Mouse (Mus musculus) heart, embryonic 12.5 days (tissue): Measurements from ENCODE around the gene Tubgcp2. TPM values are rescaled to one million over a fixed set of nuclear protein-coding genes. Genes with fewer than 3 reads are reported as not detected.

Experiments
- ATAC-seq: fragments of 200-750 bp; cut with Nextera tagmentation; 2 replicates; pipeline ENCODE4 v1.8.0; 2017; ENCODE audit warnings: moderate TSS enrichment, moderate library complexity; ENCODE audit not compliant: insufficient number of reproducible peaks, low FRiP score
- H3K27ac ChIP-seq: fragments of 300-500 bp; sonication (generic); 2 replicates; pipeline ENCODE4 v1.5.1; 2016; ENCODE audit warnings: mild to moderate bottlenecking, moderate library complexity; ENCODE audit not compliant: poor library complexity, severe bottlenecking
- H3K27me3 ChIP-seq: fragments of 300-500 bp; sonication (generic); replicated peaks from 2 replicates; pipeline ENCODE4 v1.6.1; 2016; ENCODE audit warnings: mild to moderate bottlenecking, moderate library complexity
- H3K36me3 ChIP-seq: fragments of 300-500 bp; sonication (generic); 2 replicates; pipeline ENCODE4 v1.6.1; 2016; ENCODE audit warnings: mild to moderate bottlenecking, moderate library complexity
- H3K4me1 ChIP-seq: fragments of 300-500 bp; sonication (generic); replicated peaks from 2 replicates; pipeline ENCODE4 v1.6.1; 2016; ENCODE audit warnings: mild to moderate bottlenecking
- H3K4me2 ChIP-seq: fragments of 300-500 bp; sonication (generic); 2 replicates; pipeline ENCODE4 v1.6.1; 2016; ENCODE audit warnings: mild to moderate bottlenecking, moderate library complexity
- H3K4me3 ChIP-seq: fragments of 300-500 bp; sonication (generic); 2 replicates; pipeline ENCODE4 v1.5.1; 2016; ENCODE audit warnings: mild to moderate bottlenecking
- H3K9ac ChIP-seq: fragments of 300-500 bp; sonication (generic); 2 replicates; pipeline ENCODE4 v1.6.1; 2016; ENCODE audit warnings: mild to moderate bottlenecking, moderate library complexity
- H3K9me3 ChIP-seq: fragments of 300-500 bp; sonication (generic); replicated peaks from 2 replicates; pipeline ENCODE4 v1.6.1; 2016; ENCODE audit warnings: mild to moderate bottlenecking, moderate library complexity
- WGBS: fragments of 180-500 bp; shearing (Covaris S2); methylation state at CpG from one replicate; pipeline ENCODE4 v1.1.7; 2016; 5-methylcytosine and 5-hydroxymethylcytosine counted together
- polyA plus RNA-seq: library from polyadenylated mRNA; unstranded; fragments of >200 nt; fragmentation: Nextera tagmentation; extraction: Ambion mirVana; gene quantifications from 2 replicates; pipeline ENCODE4 v1.2.1, GENCODE M21; 2016

Gene Tubgcp2
- polyA plus RNA-seq, 1 experiment from 2014 or later: 41.4 TPM

DNA sequence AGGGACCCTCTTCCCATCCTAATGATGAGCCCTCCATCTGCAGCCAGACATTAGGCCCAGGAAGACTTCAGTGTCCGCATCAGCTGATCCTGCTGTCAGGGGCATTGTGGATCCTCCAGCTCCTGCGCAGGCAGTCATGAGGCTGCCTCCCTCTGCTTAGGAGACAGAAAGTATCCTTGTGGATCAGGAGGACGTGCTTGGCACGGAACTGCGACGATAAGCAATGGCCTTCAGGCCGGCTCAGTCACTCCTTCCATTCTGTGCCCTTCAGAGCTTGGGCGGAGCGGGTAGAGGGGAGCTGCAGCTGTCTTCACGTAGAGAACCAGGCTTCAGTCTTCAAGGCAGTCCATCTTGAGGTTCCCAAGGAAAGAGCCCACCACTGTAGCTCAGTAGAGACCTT lies 75.3 kb downstream of the Tubgcp2 start:
- H3K27me3 ChIP-seq: peaks cover 56% of the 10 kb centered on the region
- no peak overlapping the region for H3K4me3 ChIP-seq
- ATAC-seq: no peak
- WGBS: 74% methylated on average over 10 of the region's 10 CpGs
- H3K4me1 ChIP-seq: peaks cover 10% of the 10 kb centered on the region
- H3K36me3 ChIP-seq: no peaks in the 10 kb centered on the region
- no peaks in the 10 kb centered on the region for H3K9me3 ChIP-seq
- no peak overlapping the region for H3K27ac ChIP-seq
- no peak overlapping the region for H3K9ac ChIP-seq
- no peak overlapping the region for H3K4me2 ChIP-seq

- 0 out of 2 replicates have a peak overlapping the region, but pooled peaks have one; percentile 11 for H3K4me2 ChIP-seq
- H3K9ac ChIP-seq: no peak overlapping the region
- no peaks in the 10 kb centered on the region for H3K9me3 ChIP-seq
- H3K36me3 ChIP-seq: no peaks in the 10 kb centered on the region
- H3K4me1 ChIP-seq: peaks cover 10% of the 10 kb centered on the region
- ATAC-seq: no peak
- WGBS: 16% methylated on average over 11 of the region's 11 CpGs
- H3K27me3 ChIP-seq: peaks cover 55% of the 10 kb centered on the region
- H3K4me3 ChIP-seq: no peak overlapping the region
- no peak overlapping the region for H3K27ac ChIP-seq
Measured at GRCm38 (mm10) chr7:139957958-139958357, 78.5 kb downstream of the Tubgcp2 start.

GRCm38 (mm10) chr7:139957437-139957836 lies 79.0 kb downstream of the Tubgcp2 start:
- H3K4me1 ChIP-seq: peaks cover 10% of the 10 kb centered on the region
- no peak overlapping the region for H3K9ac ChIP-seq
- no peaks in the 10 kb centered on the region for H3K9me3 ChIP-seq
- H3K36me3 ChIP-seq: no peaks in the 10 kb centered on the region
- H3K27ac ChIP-seq: no peak overlapping the region
- no peak for ATAC-seq
- 35% methylated on average over 11 of the region's 11 CpGs for WGBS
- H3K4me3 ChIP-seq: no peak overlapping the region
- no peak overlapping the region for H3K4me2 ChIP-seq
- peaks cover 55% of the 10 kb centered on the region for H3K27me3 ChIP-seq

DNA sequence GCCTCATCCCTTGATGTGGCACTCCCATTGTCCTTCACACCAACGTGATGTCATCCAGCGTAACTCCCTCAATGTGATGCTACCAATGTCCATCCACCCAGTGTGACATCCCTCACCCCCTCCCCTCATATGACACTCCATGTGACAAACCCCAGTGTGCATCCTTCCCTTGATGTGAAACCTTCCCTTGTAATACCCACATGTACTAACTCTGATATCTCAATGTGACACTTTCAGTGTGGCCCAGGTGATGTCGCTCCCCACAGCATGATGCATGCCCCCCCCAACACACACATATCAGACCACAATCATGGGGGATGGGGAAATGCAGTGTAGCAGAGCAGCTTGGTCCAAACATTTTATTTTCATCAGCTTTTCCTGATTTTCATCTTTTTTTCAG lies 79.8 kb downstream of the Tubgcp2 start:
- no peak for ATAC-seq
- Histone ChIP-seq H3K4me3 (no peak overlapping the region), H3K27ac (no peak overlapping the region), H3K9ac (no peak overlapping the region), H3K9me3 (no peaks in the 10 kb centered on the region), H3K36me3 (no peaks in the 10 kb centered on the region), H3K27me3 (peaks cover 52% of the 10 kb centered on the region), H3K4me1 (peaks cover 12% of the 10 kb centered on the region), H3K4me2 (no peak overlapping the region)
- 72% methylated on average over 3 of the region's 3 CpGs for WGBS

- Histone ChIP-seq H3K36me3 (no peaks in the 10 kb centered on the region), H3K4me3 (no peak overlapping the region), H3K27ac (no peak overlapping the region), H3K9ac (no peak overlapping the region), H3K9me3 (no peaks in the 10 kb centered on the region), H3K4me1 (peaks cover 12% of the 10 kb centered on the region), H3K27me3 (peaks cover 41% of the 10 kb centered on the region), H3K4me2 (no peak overlapping the region)
- no peak for ATAC-seq
- WGBS: 77% methylated on average over 4 of the region's 4 CpGs
Measured at GRCm38 (mm10) chr7:139955505-139955904, 81.0 kb downstream of the Tubgcp2 start.

DNA sequence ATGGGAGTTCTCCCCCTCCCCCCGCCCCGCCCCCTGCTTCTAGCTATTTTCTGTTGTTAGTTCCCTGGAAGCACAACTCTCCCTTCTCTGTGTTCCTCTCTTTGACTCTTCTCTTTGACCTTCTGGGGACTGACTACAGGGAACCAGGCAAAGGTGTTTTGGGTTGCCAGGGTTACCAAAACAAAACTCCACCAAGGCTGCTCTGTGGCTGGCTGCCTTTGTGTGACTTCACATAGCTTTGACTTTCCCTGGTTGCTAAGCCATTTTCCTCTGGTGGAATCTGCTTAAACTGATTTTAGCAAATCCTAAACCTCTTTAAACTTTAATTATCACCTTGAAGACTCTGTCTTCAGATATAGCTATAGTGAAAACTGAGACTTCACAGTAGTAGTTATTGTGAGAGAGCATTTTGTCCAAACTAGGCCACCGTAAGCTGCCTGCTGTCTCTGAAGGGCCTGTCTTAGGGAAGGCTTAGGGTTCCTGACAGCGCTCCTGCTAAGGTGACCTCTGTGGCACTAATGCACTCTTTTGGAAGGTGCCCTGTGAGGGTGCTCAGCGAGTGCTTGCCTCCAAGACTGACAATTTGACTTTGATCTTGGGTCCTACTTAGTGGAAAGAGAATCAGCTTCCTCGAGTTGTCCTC lies 84.4 kb downstream of the Tubgcp2 start:
- WGBS: 58% methylated on average over 6 of the region's 6 CpGs

GRCm38 (mm10) chr7:139951079-139951478 lies 85.4 kb downstream of the Tubgcp2 start:
- Histone ChIP-seq H3K4me3 (peak overlapping the region; percentile 65), H3K4me2 (peak overlapping the region; percentile 93), H3K9ac (peak overlapping the region; percentile 72), H3K4me1 (peaks cover 6% of the 10 kb centered on the region; the same call in 1 of the 2 replicates), H3K9me3 (no peaks in the 10 kb centered on the region), H3K36me3 (no peaks in the 10 kb centered on the region), H3K27ac (peak overlapping the region; percentile 46; the same call in 1 of the 2 replicates), H3K27me3 (peaks cover 49% of the 10 kb centered on the region)
- WGBS: 4% methylated on average over 16 of the region's 16 CpGs
- no peak for ATAC-seq

More for the DNA sequence above, 84.4 kb downstream of the Tubgcp2 start:
- H3K27me3 ChIP-seq: peaks cover 47% of the 10 kb centered on the region
- no peak overlapping the region for H3K9ac ChIP-seq
- no peaks in the 10 kb centered on the region for H3K9me3 ChIP-seq
- peak overlapping the region; percentile 93; the same call in 1 of the 2 replicates for H3K4me2 ChIP-seq
- H3K4me1 ChIP-seq: peaks cover 6% of the 10 kb centered on the region; the same call in 1 of the 2 replicates
- H3K36me3 ChIP-seq: no peaks in the 10 kb centered on the region
- H3K27ac ChIP-seq: no peak overlapping the region
- no peak overlapping the region for H3K4me3 ChIP-seq
- no peak for ATAC-seq

DNA sequence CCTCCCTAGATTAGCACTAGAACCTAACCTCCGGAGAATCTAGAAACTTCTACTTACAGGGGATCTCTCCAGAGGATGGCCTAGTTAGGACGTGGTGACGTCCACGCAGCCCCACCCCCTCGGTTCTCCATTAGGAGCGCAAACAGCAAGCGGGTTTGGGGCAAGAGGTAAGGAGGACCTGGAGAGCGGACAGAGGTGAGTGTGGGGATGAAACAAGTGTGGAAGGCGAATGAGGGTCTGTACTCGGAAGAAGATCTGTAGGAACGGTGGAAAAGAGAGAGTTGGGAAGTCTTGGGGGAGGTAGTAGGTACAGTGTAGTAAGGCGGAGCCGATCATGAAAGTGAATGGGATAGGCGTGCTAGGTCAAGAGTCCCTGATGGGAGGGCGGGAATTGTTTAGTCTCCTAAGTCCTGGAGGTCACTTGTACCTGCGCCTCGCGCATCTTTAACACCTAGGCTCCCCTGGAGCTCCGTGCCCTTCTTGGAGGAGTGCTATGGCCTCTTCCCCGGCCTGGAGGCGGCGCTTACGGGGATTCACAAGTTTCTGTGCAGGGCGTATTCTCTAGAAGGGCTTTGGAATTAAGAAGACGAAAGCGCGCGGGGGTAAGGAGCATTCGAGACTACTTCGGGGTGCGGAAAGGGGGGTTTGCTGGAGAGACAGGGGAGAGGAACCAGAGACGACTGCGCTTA lies 86.0 kb downstream of the Tubgcp2 start:
- Histone ChIP-seq H3K4me2 (peak overlapping the region; percentile 93), H3K27ac (peak overlapping the region; percentile 46; the same call in 1 of the 2 replicates), H3K4me1 (peaks cover 6% of the 10 kb centered on the region; the same call in 1 of the 2 replicates), H3K9me3 (no peaks in the 10 kb centered on the region), H3K27me3 (peaks cover 49% of the 10 kb centered on the region), H3K4me3 (peak overlapping the region; percentile 65), H3K36me3 (no peaks in the 10 kb centered on the region), H3K9ac (peak overlapping the region; percentile 72)
- under 1% methylated on average over 33 of the region's 33 CpGs for WGBS
- peak; percentile 78 for ATAC-seq

GRCm38 (mm10) chr7:139949893-139950282 lies 86.6 kb downstream of the Tubgcp2 start:
- peak overlapping the region; percentile 72 for H3K9ac ChIP-seq
- H3K36me3 ChIP-seq: no peaks in the 10 kb centered on the region
- under 1% methylated on average over 15 of the region's 15 CpGs for WGBS
- H3K4me2 ChIP-seq: peak overlapping the region; percentile 93
- peaks cover 6% of the 10 kb centered on the region; the same call in 1 of the 2 replicates for H3K4me1 ChIP-seq
- no peaks in the 10 kb centered on the region for H3K9me3 ChIP-seq
- peak overlapping the region; percentile 65 for H3K4me3 ChIP-seq
- H3K27me3 ChIP-seq: peaks cover 49% of the 10 kb centered on the region
- no peak overlapping the region for H3K27ac ChIP-seq
- ATAC-seq: peak; percentile 73

DNA sequence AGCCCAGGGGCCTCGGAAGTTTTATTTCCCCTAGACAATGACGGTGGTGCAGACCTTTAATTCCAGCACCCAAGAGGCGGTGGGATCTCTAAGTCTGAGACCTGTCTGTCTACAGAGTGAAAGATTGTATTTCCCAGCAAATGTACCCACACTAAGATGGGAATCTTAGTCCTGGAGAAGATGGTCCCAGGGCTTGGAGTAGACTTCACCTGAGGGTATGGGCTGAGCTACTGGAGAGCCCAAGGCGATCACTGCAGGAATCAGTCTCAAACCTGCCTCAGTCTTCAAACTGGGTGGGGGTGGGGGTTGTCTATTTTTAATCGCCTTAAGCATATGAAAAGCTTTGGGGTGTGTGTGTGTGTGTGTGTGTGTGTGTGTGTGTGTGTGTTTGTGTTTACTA lies 90.4 kb downstream of the Tubgcp2 start:
- Histone ChIP-seq H3K9me3 (no peaks in the 10 kb centered on the region), H3K27ac (no peak overlapping the region), H3K27me3 (peaks cover 80% of the 10 kb centered on the region), H3K9ac (no peak overlapping the region), H3K4me3 (no peak overlapping the region), H3K4me2 (no peak overlapping the region), H3K4me1 (peaks cover 15% of the 10 kb centered on the region), H3K36me3 (no peaks in the 10 kb centered on the region)
- ATAC-seq: no peak
- WGBS: 26% methylated on average over 5 of the region's 5 CpGs
